Comparison of ENCODE assay signal across 18 mouse cellular contexts in genomic region chr4:36183643-36184042, GRCm38 (mm10).
DNase-seq lines count a peak whose midpoint lies in the region; ATAC-seq and TF ChIP-seq lines count a peak whose summit lies in the region.
"Had no signal": no experiment of that assay in that cellular context is flagged by ENCODE, and none has a peak within 500 bp of the region (broad histone marks: within the 10 kb centered on the region; RNA-seq: fewer than 3 reads in every experiment).

No protein-coding gene starts in this region.

- no peak overlapping the region for H3K9ac ChIP-seq in forebrain, embryonic 12.5 days
- no peak overlapping the region for H3K9ac ChIP-seq in forebrain, embryonic 11.5 days (ENCODE audit: low read length)
- H3K9ac ChIP-seq in lung, embryonic 14.5 days, result no peak overlapping the region
- H3K9ac ChIP-seq: hindbrain, embryonic 15.5 days; limb, embryonic 15.5 days; neural tube, embryonic 12.5 days had no signal

- 62% methylated on average over 4 of the region's 4 CpGs for WGBS in forebrain, embryonic 12.5 days
- 66% methylated on average over 4 of the region's 4 CpGs for WGBS in forebrain, embryonic 11.5 days
- 42% methylated on average over 4 of the region's 4 CpGs for WGBS in lung, embryonic 14.5 days

- H3K27ac ChIP-seq in forebrain, embryonic 12.5 days, result no peak overlapping the region
- no peak overlapping the region for H3K27ac ChIP-seq in forebrain, embryonic 11.5 days (ENCODE audit: low read depth, low read length)
- H3K27ac ChIP-seq in lung, embryonic 14.5 days (ENCODE audit: low read depth), result no peak overlapping the region
- H3K27ac ChIP-seq: heart, adult 2 months; hindbrain, embryonic 15.5 days; limb, embryonic 15.5 days; neural tube, embryonic 12.5 days; stomach, postnatal 0 days had no signal

- no peaks in the 10 kb centered on the region for H3K36me3 ChIP-seq in forebrain, embryonic 12.5 days (replicated peaks)
- H3K36me3 ChIP-seq in forebrain, embryonic 11.5 days (ENCODE audit: control insufficient read depth, insufficient read depth, low read length), result no peaks in the 10 kb centered on the region
- H3K36me3 ChIP-seq in lung, embryonic 14.5 days (ENCODE audit: insufficient read depth), result no peaks in the 10 kb centered on the region
- H3K36me3 ChIP-seq: hindbrain, embryonic 15.5 days; limb, embryonic 15.5 days; neural tube, embryonic 12.5 days had no signal

- no peaks in the 10 kb centered on the region for H3K27me3 ChIP-seq in forebrain, embryonic 12.5 days
- no peaks in the 10 kb centered on the region for H3K27me3 ChIP-seq in forebrain, embryonic 11.5 days (ENCODE audit: control insufficient read depth, insufficient read depth, low read length)
- H3K27me3 ChIP-seq in lung, embryonic 14.5 days (ENCODE audit: insufficient read depth, low read length), result no peaks in the 10 kb centered on the region
- H3K27me3 ChIP-seq: hindbrain, embryonic 15.5 days; limb, embryonic 15.5 days; megakaryocyte, embryonic 14.5 days; neural tube, embryonic 12.5 days had no signal

- intact Hi-C loops in left cerebral cortex, postnatal 25 days (cut with DNase I), result no loop called here

- no peak overlapping the region for H3K4me3 ChIP-seq in forebrain, embryonic 12.5 days (replicated peaks)
- no peak overlapping the region for H3K4me3 ChIP-seq in forebrain, embryonic 11.5 days (ENCODE audit: low read depth, low read length)
- H3K4me3 ChIP-seq in lung, embryonic 14.5 days (ENCODE audit: low read depth, low read length), result no peak overlapping the region
- H3K4me3 ChIP-seq: heart, adult 2 months; hindbrain, embryonic 15.5 days; limb, embryonic 15.5 days; megakaryocyte, embryonic 14.5 days; neural tube, embryonic 12.5 days had no signal

- no peaks in the 10 kb centered on the region for H3K9me3 ChIP-seq in forebrain, embryonic 12.5 days
- no peaks in the 10 kb centered on the region for H3K9me3 ChIP-seq in forebrain, embryonic 11.5 days (ENCODE audit: control insufficient read depth, low read length)
- H3K9me3 ChIP-seq in lung, embryonic 14.5 days (ENCODE audit: low read depth, low read length), result no peaks in the 10 kb centered on the region
- H3K9me3 ChIP-seq: hindbrain, embryonic 15.5 days; limb, embryonic 15.5 days; megakaryocyte, embryonic 14.5 days; neural tube, embryonic 12.5 days had no signal

- no peaks in the 10 kb centered on the region for H3K4me1 ChIP-seq in forebrain, embryonic 12.5 days
- H3K4me1 ChIP-seq in forebrain, embryonic 11.5 days (replicated peaks; ENCODE audit: control insufficient read depth, insufficient read depth, low read length), result no peaks in the 10 kb centered on the region
- H3K4me1 ChIP-seq in lung, embryonic 14.5 days (ENCODE audit: insufficient read depth), result no peaks in the 10 kb centered on the region
- H3K4me1 ChIP-seq: limb, embryonic 15.5 days; megakaryocyte, embryonic 14.5 days; neural tube, embryonic 12.5 days had no signal

- TF ChIP-seq CTCF in lung, embryonic 14.5 days (IDR thresholded peaks at IDR 0.05; ENCODE audit: low read depth), result no peak

- DNase-seq in forebrain, embryonic 11.5 days (ENCODE audit: low spot score), result no peak
- peak; percentile 12 for DNase-seq in lung, embryonic 14.5 days
- DNase-seq in lung, adult 18-20 months, result no peak
- DNase-seq in left cerebral cortex, postnatal 25 days (ENCODE audit: low spot score in 2 of 2), result peak; percentile 21 to 74
- DNase-seq in thymus, postnatal 4 days, result no peak
- no peak for DNase-seq in MN1 (ENCODE audit: low spot score)
- DNase-seq: cerebellum, adult 11-12 months; heart, adult 2 months; kidney, adult 18-20 months; kidney, postnatal 4 days; lung, adult 2 months had no signal

- ATAC-seq in forebrain, embryonic 12.5 days (ENCODE audit: low FRiP score), result peak; percentile 44; the same call in 1 of the 2 replicates
- no peak for ATAC-seq in forebrain, embryonic 11.5 days (replicated peaks; ENCODE audit: low FRiP score)
- no peak for ATAC-seq in lung, embryonic 14.5 days (ENCODE audit: insufficient read depth)
- ATAC-seq in common myeloid progenitor, adult 5-6 weeks (replicated peaks; ENCODE audit: low read depth, poor library complexity, severe bottlenecking), result peak; percentile 32; the same call in 1 of the 2 replicates

- no peak overlapping the region for H3K4me2 ChIP-seq in forebrain, embryonic 12.5 days
- no peak overlapping the region for H3K4me2 ChIP-seq in forebrain, embryonic 11.5 days (ENCODE audit: low read depth, low read length, severe bottlenecking)
- H3K4me2 ChIP-seq in lung, embryonic 14.5 days, result no peak overlapping the region
- H3K4me2 ChIP-seq: hindbrain, embryonic 15.5 days; limb, embryonic 15.5 days; neural tube, embryonic 12.5 days had no signal

Comparison
In these comparisons a context has a peak if more than half of its experiments do, and no peak if none do; other contexts are left out.
1. ATAC-seq: peak in forebrain, embryonic 12.5 days (single experiment) and common myeloid progenitor, adult 5-6 weeks (single experiment); none in forebrain, embryonic 11.5 days (single experiment) and lung, embryonic 14.5 days (single experiment).
2. DNase-seq: peak in lung, embryonic 14.5 days (single experiment) and left cerebral cortex, postnatal 25 days (2 of 2); none in forebrain, embryonic 11.5 days (single experiment), lung, adult 18-20 months (0 of 2), thymus, postnatal 4 days (single experiment) and MN1 (single experiment).